Comparison of ENCODE assay signal across 2 mouse cellular contexts in the genomic region with DNA sequence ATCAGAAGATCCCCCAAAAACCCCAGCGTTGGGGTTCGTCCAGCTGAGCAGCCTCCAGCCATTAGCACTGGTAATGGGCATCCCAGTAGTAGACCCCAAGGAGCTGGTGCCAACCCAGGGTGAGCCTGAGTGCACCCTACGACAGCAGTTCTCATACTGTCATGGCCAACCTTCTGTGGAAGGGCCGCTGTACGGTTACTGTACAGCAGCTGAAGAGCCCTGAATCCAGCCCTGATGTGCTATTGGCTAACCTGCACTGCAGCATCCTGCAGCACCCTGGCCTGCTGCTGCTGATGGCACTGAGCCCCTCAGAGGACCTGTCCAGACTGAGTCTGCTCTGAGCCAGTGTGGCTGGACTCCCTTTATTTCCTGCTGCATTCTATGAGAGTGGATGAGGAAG. TPM values are rescaled to one million over a fixed set of nuclear protein-coding genes. Genes with fewer than 3 reads are reported as not detected.
"Had no signal": no experiment of that assay in that cellular context is flagged by ENCODE, and none has a peak within 500 bp of the region (broad histone marks: within the 10 kb centered on the region; RNA-seq: fewer than 3 reads in every experiment).

No protein-coding gene starts in this region.

RNA-seq across cellular contexts. Expression of a gene that starts 53.9 kb away (rescaled TPM):
- total RNA-seq: gastrocnemius, adult 2 months; gastrocnemius, postnatal 25 days had no signal
